Mouse (Mus musculus): ENCODE results near the gene Sugt1.

DNA sequence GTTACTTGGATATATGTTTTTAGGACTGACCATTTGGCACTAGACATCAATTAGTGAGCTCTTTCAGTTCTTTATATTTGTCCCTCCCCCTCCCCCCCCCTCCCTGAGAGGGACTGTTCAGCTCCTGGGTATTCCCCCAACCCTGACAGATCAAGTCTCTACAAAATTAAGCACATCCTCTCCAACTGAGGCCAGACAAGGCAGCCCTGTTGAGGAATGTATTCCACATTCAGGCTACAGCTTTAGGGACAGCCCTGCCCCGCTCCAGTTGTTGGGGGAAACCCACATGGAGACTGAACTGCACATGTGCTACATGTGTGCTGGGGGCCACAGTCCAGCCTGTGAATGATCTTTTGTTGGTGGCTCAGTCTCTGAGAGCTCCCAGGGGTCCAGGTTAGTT, 34.6 kb upstream of the Sugt1 start:
- TF ChIP-seq GATA1 (IDR thresholded peaks at IDR 0.05; ENCODE audit: low read length): no peak
- TF ChIP-seq TAL1 (IDR thresholded peaks at IDR 0.05; ENCODE audit: low read length): no peak
